Mouse (Mus musculus): ENCODE results near the gene Tmem259.

GRCm38 (mm10) chr10:79947502-79947901 is 36.6 kb downstream of the Tmem259 start:
- TF ChIP-seq TAL1 (IDR thresholded peaks at IDR 0.05; ENCODE audit: low read length) = no peak
- TF ChIP-seq GATA1 (IDR thresholded peaks at IDR 0.05; ENCODE audit: low read length) = no peak
